Mouse (Mus musculus) G1E (cell line): ENCODE measurements around the gene Cd59a.
"Not testable (repeated sequence)": the region's sequence is repeated elsewhere in the genome, so short reads cannot be mapped to it uniquely, and the experiment has no call there.

ENCODE experiments used
- CTCF ChIP-seq: IDR thresholded peaks from 2 replicates; pipeline ENCODE4 v1.5.1; 2012; ENCODE audit warnings: low read depth, low read length, inconsistent platforms, mixed read lengths
- GATA1 ChIP-seq: IDR thresholded peaks from 2 replicates; pipeline ENCODE4 v1.6.1; 2012; ENCODE audit warnings: borderline replicate concordance, low read length, inconsistent platforms, mixed read lengths
- GATA2 ChIP-seq: IDR thresholded peaks from 2 replicates; pipeline ENCODE4 v1.6.1; 2012; ENCODE audit warnings: low read depth, low read length, inconsistent platforms, borderline replicate concordance
- POLR2AphosphoS5 ChIP-seq: IDR thresholded peaks from 2 replicates; pipeline ENCODE4 v1.6.1; 2012; ENCODE audit warnings: low read depth, low read length, inconsistent platforms; ENCODE audit not compliant: insufficient replicate concordance
- TAL1 ChIP-seq: conservative IDR thresholded peaks from 2 replicates; pipeline ENCODE4 v1.6.1; 2012; ENCODE audit warnings: low read depth, low read length, inconsistent platforms, mixed read lengths

DNA sequence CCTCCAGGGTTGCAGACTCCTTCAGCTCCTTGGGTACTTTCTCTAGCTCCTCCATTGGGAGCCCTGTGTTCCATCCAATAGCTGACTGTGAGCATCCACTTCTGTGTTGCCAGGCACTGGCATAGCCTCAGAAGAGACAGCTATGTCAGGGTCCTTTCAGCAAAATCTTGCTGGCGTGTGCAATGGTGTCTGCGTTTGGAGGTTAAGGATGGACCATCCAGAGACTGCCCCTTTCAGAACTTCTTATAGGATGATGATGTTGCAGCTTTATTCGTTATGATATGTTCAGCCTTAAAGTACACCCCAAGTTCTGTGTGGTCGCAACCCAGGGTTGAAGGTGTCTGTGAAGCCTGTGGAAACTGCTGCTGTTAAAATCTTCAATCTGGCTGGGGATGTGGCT lies 1.8 kb downstream of the Cd59a start:
- TF ChIP-seq GATA1, CTCF, TAL1, POLR2AphosphoS5, GATA2: not testable (repeated sequence)
